Mouse (Mus musculus) intestine, embryonic 15.5 days (tissue): ENCODE data around the gene Ppp1ca. TPM values are rescaled to one million over a fixed set of nuclear protein-coding genes. Genes with fewer than 3 reads are reported as not detected.

ENCODE experiments used
- ATAC-seq: fragments of 200-750 bp; cut with Nextera tagmentation; 2 replicates; pipeline ENCODE4 v1.8.0; 2017; ENCODE audit warnings: moderate TSS enrichment, moderate library complexity
- H3K27ac ChIP-seq: fragments of 300-500 bp; sonication (generic); 2 replicates; pipeline ENCODE4 v1.5.1; 2015; ENCODE audit warnings: mild to moderate bottlenecking, inconsistent platforms
- H3K27me3 ChIP-seq: fragments of 300-500 bp; sonication (generic); replicated peaks from 2 replicates; pipeline ENCODE4 v1.6.1; 2015; ENCODE audit warnings: inconsistent platforms
- H3K36me3 ChIP-seq: fragments of 300-500 bp; sonication (generic); 2 replicates; pipeline ENCODE4 v1.6.1; 2015; ENCODE audit warnings: inconsistent platforms
- H3K4me1 ChIP-seq: fragments of 300-500 bp; sonication (generic); replicated peaks from 2 replicates; pipeline ENCODE4 v1.6.1; 2015; ENCODE audit warnings: inconsistent platforms
- H3K4me2 ChIP-seq: fragments of 300-500 bp; sonication (generic); replicated peaks from 2 replicates; pipeline ENCODE4 v1.6.1; 2015; ENCODE audit warnings: mild to moderate bottlenecking, inconsistent platforms
- H3K4me3 ChIP-seq: fragments of 300-500 bp; sonication (generic); replicated peaks from 2 replicates; pipeline ENCODE4 v1.5.1; 2015; ENCODE audit warnings: inconsistent platforms
- H3K9ac ChIP-seq: fragments of 300-500 bp; sonication (generic); 2 replicates; pipeline ENCODE4 v1.6.1; 2015; ENCODE audit warnings: inconsistent platforms
- H3K9me3 ChIP-seq: fragments of 300-500 bp; sonication (generic); 2 replicates; pipeline ENCODE4 v1.6.1; 2016; ENCODE audit warnings: inconsistent platforms
- WGBS: fragments of 180-500 bp; shearing (Covaris S2); methylation state at CpG from one replicate; pipeline ENCODE4 v1.1.7; 2015; 5-methylcytosine and 5-hydroxymethylcytosine counted together
- polyA plus RNA-seq: library from polyadenylated mRNA; unstranded; fragments of >200 nt; fragmentation: Nextera tagmentation; extraction: Ambion mirVana; gene quantifications from 2 replicates; pipeline ENCODE4 v1.2.1, GENCODE M21; 2015

Gene Ppp1ca
- polyA plus RNA-seq, 1 experiment from 2014 or later = 757 TPM

- Histone ChIP-seq H3K27ac (no peak overlapping the region), H3K4me1 (peaks cover 10% of the 10 kb centered on the region), H3K9ac (no peak overlapping the region), H3K4me2 (no peak overlapping the region), H3K27me3 (no peaks in the 10 kb centered on the region), H3K4me3 (no peak overlapping the region), H3K9me3 (no peaks in the 10 kb centered on the region), H3K36me3 (peaks cover 16% of the 10 kb centered on the region)
- ATAC-seq = no peak
- WGBS = 92% methylated on average over 8 of the region's 8 CpGs
These were observed 32.8 kb upstream of the Ppp1ca start for GRCm38 (mm10) chr19:4159049-4159448.

DNA sequence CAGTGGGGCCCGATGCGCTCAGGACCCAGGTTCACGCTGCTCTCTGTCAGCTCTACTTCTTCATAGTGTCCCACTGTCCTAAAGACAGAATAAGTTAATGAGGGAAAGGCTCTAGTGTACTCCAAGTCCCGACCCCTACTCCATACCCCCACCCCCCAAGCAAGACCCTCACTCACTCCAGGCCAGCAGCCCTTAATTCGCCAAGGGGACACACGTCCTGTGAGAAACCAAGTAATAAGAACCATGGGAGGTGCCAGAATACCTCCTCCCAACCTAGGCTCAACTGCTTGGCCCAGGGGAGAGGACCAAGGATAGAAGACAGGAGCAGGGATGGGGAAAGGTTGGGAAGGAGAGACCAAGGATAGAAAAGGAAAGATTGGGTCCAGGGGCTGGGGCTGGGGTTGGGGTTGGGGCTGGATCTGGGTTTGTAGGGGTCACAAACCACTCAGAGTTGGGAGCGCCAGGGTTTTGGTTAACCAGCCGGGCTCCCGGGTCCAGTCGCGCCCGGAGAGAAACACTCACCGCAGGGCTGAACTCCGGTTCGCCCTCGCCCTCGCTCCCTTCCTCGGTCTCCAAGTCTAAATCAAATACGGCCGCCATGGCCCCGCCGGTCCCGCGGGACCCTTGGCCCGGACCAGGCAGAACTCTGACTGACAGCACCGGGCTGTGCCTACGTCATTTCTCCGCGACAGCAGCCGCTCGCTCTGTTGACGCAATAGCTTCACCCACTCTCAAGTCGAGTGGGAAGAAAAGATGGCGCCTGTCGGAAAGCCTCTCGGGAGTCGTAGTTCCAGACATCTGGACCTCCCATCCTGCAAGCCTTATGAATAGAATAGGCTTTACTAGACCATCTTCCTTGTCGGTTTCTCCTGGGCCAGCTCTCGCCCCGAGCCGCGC lies 29.0 kb upstream of the Ppp1ca start, which contains the start of gene Rps6kb2:
Gene Rps6kb2 (minus strand): TSS at position 709 of the 897 bp plus-strand sequence.
- Histone ChIP-seq H3K27ac (peak within 1 kb of the TSS; percentile 64; the same call in 1 of the 2 replicates), H3K36me3 (peaks cover 10% of the 10 kb centered on the region), H3K4me1 (peaks cover 10% of the 10 kb centered on the region), H3K9ac (peak within 1 kb of the TSS; percentile 72), H3K4me2 (peak within 1 kb of the TSS; percentile 87), H3K27me3 (no peaks in the 10 kb centered on the region), H3K4me3 (peak within 1 kb of the TSS; percentile 77), H3K9me3 (no peaks in the 10 kb centered on the region)
- ATAC-seq = peak; percentile 90
- WGBS = 6% methylated on average over 42 of the region's 42 CpGs

- peak overlapping the region; percentile 77 for H3K4me3 ChIP-seq
- WGBS = 34% methylated on average over 4 of the region's 4 CpGs
- H3K9me3 ChIP-seq = no peaks in the 10 kb centered on the region
- ATAC-seq = peak; percentile 34
- peaks cover 10% of the 10 kb centered on the region for H3K36me3 ChIP-seq
- H3K27ac ChIP-seq = peak overlapping the region; percentile 64; the same call in 1 of the 2 replicates
- H3K4me2 ChIP-seq = peak overlapping the region; percentile 87
- H3K9ac ChIP-seq = peak overlapping the region; percentile 37
- H3K4me1 ChIP-seq = peaks cover 10% of the 10 kb centered on the region
- H3K27me3 ChIP-seq = no peaks in the 10 kb centered on the region
These were observed 28.4 kb upstream of the Ppp1ca start for GRCm38 (mm10) chr19:4163543-4163887.

- no peak overlapping the region for H3K9ac ChIP-seq
- H3K27me3 ChIP-seq = no peaks in the 10 kb centered on the region
- peak overlapping the region; percentile 87; the same call in 1 of the 2 replicates for H3K4me2 ChIP-seq
- no peak overlapping the region for H3K4me3 ChIP-seq
- WGBS = 75% methylated on average over 3 of the region's 3 CpGs
- H3K9me3 ChIP-seq = no peaks in the 10 kb centered on the region
- peaks cover 10% of the 10 kb centered on the region for H3K4me1 ChIP-seq
- H3K27ac ChIP-seq = no peak overlapping the region
- ATAC-seq = no peak
- peaks cover 4% of the 10 kb centered on the region for H3K36me3 ChIP-seq
These were observed 27.8 kb upstream of the Ppp1ca start for GRCm38 (mm10) chr19:4164100-4164499.

- H3K4me3 ChIP-seq = no peak overlapping the region
- 78% methylated on average over 2 of the region's 2 CpGs for WGBS
- H3K4me1 ChIP-seq = peaks cover 12% of the 10 kb centered on the region
- ATAC-seq = no peak
- H3K9ac ChIP-seq = no peak overlapping the region
- H3K27me3 ChIP-seq = no peaks in the 10 kb centered on the region
- no peak overlapping the region for H3K4me2 ChIP-seq
- no peaks in the 10 kb centered on the region; the same call in 1 of the 2 replicates for H3K36me3 ChIP-seq
- no peak overlapping the region for H3K27ac ChIP-seq
- no peaks in the 10 kb centered on the region for H3K9me3 ChIP-seq
These were observed 27.1 kb upstream of the Ppp1ca start for GRCm38 (mm10) chr19:4164721-4165120.

DNA sequence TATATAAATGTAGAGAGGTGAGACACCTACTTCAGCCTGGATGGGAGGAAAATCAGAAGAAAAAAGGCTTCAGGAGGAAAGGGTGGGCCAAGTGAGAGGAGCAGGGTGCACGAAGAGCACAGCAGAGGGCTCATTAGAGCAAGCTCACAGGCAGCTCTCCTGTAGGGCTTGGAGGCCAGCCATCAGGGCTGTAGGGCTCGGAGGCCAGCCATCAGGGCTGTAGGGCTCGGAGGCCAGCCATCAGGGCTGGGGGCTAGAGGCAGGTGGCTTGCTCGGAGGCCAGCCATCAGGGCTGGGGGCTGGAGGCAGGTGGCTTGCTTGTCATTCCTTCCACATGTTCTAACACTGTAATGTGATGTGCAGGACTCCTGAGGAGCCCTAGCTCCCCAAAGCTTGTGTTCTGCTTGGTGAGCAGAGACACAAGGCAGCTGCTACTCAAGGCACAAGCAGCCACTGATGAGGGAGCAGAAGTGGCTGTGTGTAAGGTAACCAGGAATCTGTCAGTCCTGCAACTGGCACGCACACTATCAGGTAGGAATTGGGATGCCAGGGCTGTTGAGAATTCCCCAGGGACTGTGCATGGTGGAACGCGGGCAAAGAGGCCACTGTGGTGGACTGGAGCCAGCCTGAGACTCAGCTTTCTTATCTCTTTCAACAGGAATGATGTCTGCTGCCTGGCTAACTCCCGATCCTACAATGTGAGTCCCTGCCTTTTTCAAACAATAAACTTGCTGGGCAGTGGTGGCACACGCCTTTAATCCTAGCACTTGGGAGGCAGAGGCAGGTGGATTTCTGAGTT lies 25.0 kb upstream of the Ppp1ca start:
- Histone ChIP-seq H3K27ac (no peak overlapping the region), H3K36me3 (no peaks in the 10 kb centered on the region), H3K9ac (no peak overlapping the region), H3K4me2 (no peak overlapping the region), H3K27me3 (no peaks in the 10 kb centered on the region), H3K4me1 (peaks cover 22% of the 10 kb centered on the region), H3K9me3 (no peaks in the 10 kb centered on the region), H3K4me3 (no peak overlapping the region)
- WGBS = 72% methylated on average over 9 of the region's 9 CpGs
- no peak for ATAC-seq

GRCm38 (mm10) chr19:4169378-4169784 lies 22.5 kb upstream of the Ppp1ca start:
- Histone ChIP-seq H3K4me3 (peak overlapping the region; percentile 46), H3K9me3 (no peaks in the 10 kb centered on the region), H3K4me1 (peaks cover 12% of the 10 kb centered on the region), H3K9ac (peak overlapping the region; percentile 69), H3K36me3 (no peaks in the 10 kb centered on the region), H3K27me3 (no peaks in the 10 kb centered on the region), H3K27ac (peak overlapping the region; percentile 85), H3K4me2 (peak overlapping the region; percentile 91)
- ATAC-seq = peak; percentile 97
- under 1% methylated on average over 43 of the region's 43 CpGs for WGBS

DNA sequence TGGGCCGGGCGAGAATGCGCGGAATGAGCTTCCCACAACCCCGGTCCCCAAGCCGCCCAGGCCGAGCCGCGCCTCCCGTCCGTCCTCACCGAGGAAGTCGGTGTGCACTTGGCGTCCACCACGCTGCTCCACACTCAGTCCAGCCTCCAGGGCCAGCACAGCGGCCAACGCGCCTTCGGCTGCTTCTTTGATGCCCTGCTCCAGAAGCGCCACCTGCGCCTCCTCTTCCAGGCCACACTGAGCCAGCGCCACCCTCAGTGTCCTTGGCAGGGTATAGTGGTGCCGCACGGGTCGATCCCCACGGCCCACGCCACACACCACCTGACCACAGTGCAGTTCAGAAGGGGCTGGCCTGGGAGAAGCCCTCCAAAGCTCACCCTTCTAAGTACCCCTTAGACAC lies 22.1 kb upstream of the Ppp1ca start:
- no peaks in the 10 kb centered on the region for H3K36me3 ChIP-seq
- 9% methylated on average over 27 of the region's 27 CpGs for WGBS
- no peaks in the 10 kb centered on the region for H3K9me3 ChIP-seq
- H3K4me3 ChIP-seq = peak overlapping the region; percentile 46
- H3K4me1 ChIP-seq = peaks cover 12% of the 10 kb centered on the region
- H3K9ac ChIP-seq = peak overlapping the region; percentile 69
- no peaks in the 10 kb centered on the region for H3K27me3 ChIP-seq
- ATAC-seq = peak; percentile 63
- peak overlapping the region; percentile 85 for H3K27ac ChIP-seq
- H3K4me2 ChIP-seq = peak overlapping the region; percentile 91

DNA sequence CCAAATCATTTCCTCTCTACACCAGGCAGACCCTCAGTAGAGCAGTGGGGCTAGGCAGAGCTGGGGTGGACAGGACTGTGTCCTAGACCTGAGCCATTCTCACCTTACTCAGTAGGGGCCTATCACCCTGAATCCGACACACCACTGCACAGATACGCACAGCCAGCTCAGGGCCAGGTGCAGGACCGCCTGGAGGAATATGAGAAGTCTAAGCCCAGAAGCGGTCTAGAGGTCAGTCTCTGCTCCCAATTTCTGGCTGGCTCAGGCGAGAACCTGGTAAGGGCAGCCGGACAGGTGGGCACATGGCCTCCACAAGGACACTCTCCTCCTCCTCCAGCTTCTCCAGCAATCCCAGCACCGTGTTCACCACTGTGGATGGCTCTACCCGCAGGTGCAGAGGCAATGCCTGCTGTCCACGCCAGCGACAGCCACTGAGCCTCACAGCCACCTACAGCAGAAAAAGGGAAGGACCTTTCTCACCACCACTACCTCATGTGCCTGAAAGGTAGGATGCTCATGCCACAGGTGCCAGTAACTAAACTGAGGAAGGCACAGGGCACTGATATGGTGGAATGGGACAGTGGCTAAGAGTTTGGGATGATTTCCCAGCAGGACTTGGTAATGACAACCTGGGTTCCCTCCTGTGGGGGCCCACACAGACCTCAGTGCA lies 21.0 kb upstream of the Ppp1ca start:
- Histone ChIP-seq H3K36me3 (no peaks in the 10 kb centered on the region), H3K4me2 (no peak overlapping the region), H3K4me3 (no peak overlapping the region), H3K9me3 (no peaks in the 10 kb centered on the region), H3K9ac (no peak overlapping the region), H3K27me3 (no peaks in the 10 kb centered on the region), H3K27ac (no peak overlapping the region), H3K4me1 (peaks cover 23% of the 10 kb centered on the region)
- ATAC-seq = no peak
- WGBS = 93% methylated on average over 10 of the region's 10 CpGs

GRCm38 (mm10) chr19:4171393-4172290 lies 20.2 kb upstream of the Ppp1ca start:
- H3K4me3 ChIP-seq = no peak overlapping the region
- H3K9ac ChIP-seq = no peak overlapping the region
- no peak overlapping the region for H3K4me2 ChIP-seq
- H3K36me3 ChIP-seq = no peaks in the 10 kb centered on the region
- peaks cover 25% of the 10 kb centered on the region for H3K4me1 ChIP-seq
- 67% methylated on average over 13 of the region's 13 CpGs for WGBS
- no peaks in the 10 kb centered on the region for H3K27me3 ChIP-seq
- no peak for ATAC-seq
- no peak overlapping the region for H3K27ac ChIP-seq
- no peaks in the 10 kb centered on the region for H3K9me3 ChIP-seq

DNA sequence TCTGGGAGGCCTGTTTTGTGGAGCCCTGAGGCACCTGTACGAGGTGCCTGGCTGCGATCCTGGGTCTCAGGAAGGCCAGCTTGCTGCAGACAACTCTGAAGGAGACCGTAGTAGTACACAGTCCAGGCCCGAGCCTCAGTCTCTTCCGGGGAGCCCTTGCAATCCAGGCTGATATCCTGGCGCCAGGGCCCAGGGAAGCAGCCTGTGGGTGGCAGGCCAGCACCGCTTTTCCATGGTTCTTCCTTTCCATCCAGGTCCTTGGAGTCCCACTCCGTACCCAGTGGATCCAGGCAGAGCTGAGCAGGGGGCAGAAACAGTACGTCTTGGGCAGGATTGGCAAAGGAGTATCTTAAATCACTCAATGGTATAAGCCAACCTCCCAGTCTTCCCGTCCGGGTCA lies 18.9 kb upstream of the Ppp1ca start:
- H3K9ac ChIP-seq = peak overlapping the region; percentile 40; the same call in 1 of the 2 replicates
- no peaks in the 10 kb centered on the region for H3K9me3 ChIP-seq
- WGBS = 58% methylated on average over 11 of the region's 11 CpGs
- no peak for ATAC-seq
- no peak overlapping the region for H3K4me3 ChIP-seq
- H3K4me1 ChIP-seq = peaks cover 25% of the 10 kb centered on the region
- H3K36me3 ChIP-seq = no peaks in the 10 kb centered on the region
- no peak overlapping the region for H3K4me2 ChIP-seq
- no peaks in the 10 kb centered on the region for H3K27me3 ChIP-seq
- H3K27ac ChIP-seq = no peak overlapping the region
